In genomic region chr10:80445898-80446601, GRCm38 (mm10) we compare ENCODE assay signal across 8 mouse cellular contexts. TPM values are rescaled to one million over a fixed set of nuclear protein-coding genes. Genes with fewer than 3 reads are reported as not detected.
DNase-seq lines count a peak whose midpoint lies in the region; ATAC-seq and TF ChIP-seq lines count a peak whose summit lies in the region.

No protein-coding gene starts in this region.

- TF ChIP-seq CTCF in gastrocnemius, adult 2 months (IDR thresholded peaks at IDR 0.05) = peak; percentile 100

- peak overlapping the region; percentile 33; the same call in 1 of the 2 replicates for H3K4me3 ChIP-seq in gastrocnemius, adult 2 months

- peak; percentile 82 for ATAC-seq in inflammation-experienced regulatory T-cells, adult 6 months
- peak; percentile 67 for ATAC-seq in megakaryocyte-erythroid progenitor cell, adult 5-6 weeks (replicated peaks; ENCODE audit: low FRiP score, low TSS enrichment, poor library complexity, severe bottlenecking)

- no peak overlapping the region for H3K27ac ChIP-seq in gastrocnemius, adult 2 months

- peak; percentile 83 for DNase-seq in T-cell, adult 2 months (ENCODE audit: low spot score)
- DNase-seq in cerebellum, postnatal 25 days = peak; percentile 81 to 91
- peak; percentile 85 for DNase-seq in gastrocnemius, adult 2 months
- peak; percentile 75 to 83 for DNase-seq in left cerebral cortex, postnatal 14 days (ENCODE audit: low spot score in 2 of 2)
- DNase-seq in right cerebral cortex, postnatal 14 days = peak; percentile 83
- peak; percentile 85 for DNase-seq in urinary bladder, postnatal 14 days (ENCODE audit: low spot score)

- intact Hi-C loops in gastrocnemius, adult 2 months (cut with DNase I) = loop anchor here (1.0 to 2.0 kb wide), 2 partner anchors 62 to 103 kb away; no protein-coding TSS in a partner anchor
- intact Hi-C loops in left cerebral cortex, postnatal 14 days (cut with DNase I) = loop anchor here (1.0 to 10.0 kb wide), 3 partner anchors 60 to 239 kb away; no protein-coding TSS in a partner anchor

RNA-seq across cellular contexts. Expression of gene Tcf3, which starts 12.6 kb away (rescaled TPM):
- total RNA-seq in gastrocnemius, adult 2 months (2021) = 10 to 100 TPM; 11.1 to 12.0 TPM
- polyA plus RNA-seq in inflammation-experienced regulatory T-cells, adult 6 months (2017; shearing (Covaris generic)) = 1 to 10 TPM; 6.7 to 8.2 (median 7.9) TPM
- 10 to 100 TPM; 26.6 to 29.1 TPM for total RNA-seq in left cerebral cortex, postnatal 14 days (2021)
- 154 and 175 TPM in 2 replicates for total RNA-seq in megakaryocyte-erythroid progenitor cell, adult 5-6 weeks (2014; fragmentation: Nextera tagmentation)
- 57.9 and 99.8 TPM in 2 replicates for total RNA-seq in megakaryocyte-erythroid progenitor cell, adult 5-6 weeks (2017)

RNA-seq across cellular contexts. Expression of gene Uqcr11, which starts 39.4 kb away (rescaled TPM):
- total RNA-seq in gastrocnemius, adult 2 months (2021) = 1,000 to 10,000 TPM in 1 of 2 experiments, 100 to 1,000 TPM in 1; 776 to 1,068 TPM
- 100 to 1,000 TPM; 289 to 335 (median 330) TPM for polyA plus RNA-seq in inflammation-experienced regulatory T-cells, adult 6 months (2017; shearing (Covaris generic))
- 100 to 1,000 TPM; 587 to 604 TPM for total RNA-seq in left cerebral cortex, postnatal 14 days (2021)
- total RNA-seq in megakaryocyte-erythroid progenitor cell, adult 5-6 weeks (2014; fragmentation: Nextera tagmentation) = 485 and 702 TPM in 2 replicates
- 241 and 254 TPM in 2 replicates for total RNA-seq in megakaryocyte-erythroid progenitor cell, adult 5-6 weeks (2017)

RNA-seq across cellular contexts. Expression of gene Mbd3, which starts 46.7 kb away (rescaled TPM):
- 100 to 1,000 TPM; 105 to 116 TPM for total RNA-seq in gastrocnemius, adult 2 months (2021)
- polyA plus RNA-seq in inflammation-experienced regulatory T-cells, adult 6 months (2017; shearing (Covaris generic)) = 10 to 100 TPM; 19.2 to 30.4 (median 25.9) TPM
- 100 to 1,000 TPM; 122 to 134 TPM for total RNA-seq in left cerebral cortex, postnatal 14 days (2021)
- total RNA-seq in megakaryocyte-erythroid progenitor cell, adult 5-6 weeks (2014; fragmentation: Nextera tagmentation) = 105 and 113 TPM in 2 replicates
- total RNA-seq in megakaryocyte-erythroid progenitor cell, adult 5-6 weeks (2017) = 80.0 and 93.8 TPM in 2 replicates

RNA-seq across cellular contexts. Expression of gene Onecut3, which starts 48.6 kb away (rescaled TPM):
- not detected for total RNA-seq in gastrocnemius, adult 2 months (2021)
- polyA plus RNA-seq in inflammation-experienced regulatory T-cells, adult 6 months (2017; shearing (Covaris generic)) = not detected
- total RNA-seq in left cerebral cortex, postnatal 14 days (2021) = not detected
- total RNA-seq in megakaryocyte-erythroid progenitor cell, adult 5-6 weeks (2014; fragmentation: Nextera tagmentation) = not detected in 2 replicates
- total RNA-seq in megakaryocyte-erythroid progenitor cell, adult 5-6 weeks (2017) = not detected in 2 replicates

RNA-seq across cellular contexts. Expression of gene Mex3d, which starts 58.6 kb away (rescaled TPM):
- 1 to 10 TPM; 4.7 to 5.1 TPM for total RNA-seq in gastrocnemius, adult 2 months (2021)
- 1 to 10 TPM in 1 of 3 experiments, under 1 TPM in 2; 0.79 to 1.3 (median 0.79) TPM for polyA plus RNA-seq in inflammation-experienced regulatory T-cells, adult 6 months (2017; shearing (Covaris generic))
- 10 to 100 TPM; 19.9 to 24.1 TPM for total RNA-seq in left cerebral cortex, postnatal 14 days (2021)
- total RNA-seq in megakaryocyte-erythroid progenitor cell, adult 5-6 weeks (2014; fragmentation: Nextera tagmentation) = 8.0 and 9.1 TPM in 2 replicates
- 13.0 and 14.7 TPM in 2 replicates for total RNA-seq in megakaryocyte-erythroid progenitor cell, adult 5-6 weeks (2017)
